Mouse (Mus musculus): ENCODE data around the gene Cops3. TPM values are rescaled to one million over a fixed set of nuclear protein-coding genes. Genes with fewer than 3 reads are reported as not detected.

The Cops3 gene
- total and polyA plus RNA-seq, 2 experiments from 2014 or later = 94.1 to 148 TPM

DNA sequence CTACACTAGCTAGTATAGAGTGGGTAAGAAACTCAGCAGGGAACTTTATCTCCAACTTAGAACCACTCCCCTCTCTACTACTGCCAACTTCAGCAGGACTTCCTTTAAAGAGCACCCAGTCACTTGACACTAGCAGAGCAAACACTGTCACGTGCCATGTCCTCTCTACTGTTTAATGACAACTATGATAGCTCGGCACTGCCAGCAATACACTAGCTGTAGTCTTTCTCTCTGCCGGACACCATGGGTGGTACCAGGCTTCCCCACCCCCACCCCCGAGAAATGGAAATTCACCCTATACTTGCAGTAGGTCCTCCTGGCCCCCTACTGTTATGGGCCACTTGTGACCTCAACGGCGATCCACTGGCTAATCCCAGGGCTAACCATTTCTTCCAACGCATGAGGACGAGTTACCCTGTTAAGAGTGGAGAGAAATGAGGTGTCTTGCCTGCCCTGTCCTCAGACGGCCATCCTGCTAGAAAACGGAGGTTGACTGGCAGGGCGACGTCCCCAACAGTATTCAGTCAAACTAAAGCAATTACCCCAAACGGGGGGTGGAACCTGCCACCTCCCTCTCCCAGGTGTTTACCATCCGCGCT lies 30.5 kb downstream of the Cops3 start:
- Histone ChIP-seq H3K4me3 (ENCODE audit: low read depth, low read length) (peak overlapping the region; percentile 76), H3K9ac (replicated peaks; ENCODE audit: low read length, poor library complexity, severe bottlenecking) (peak overlapping the region; percentile 85), H3K9me3 (ENCODE audit: low read length) (no peaks in the 10 kb centered on the region), H3K4me2 (ENCODE audit: low read depth, low read length, poor library complexity, severe bottlenecking) (peak overlapping the region; percentile 83), H3K27me3 (ENCODE audit: insufficient read depth, low read length) (no peaks in the 10 kb centered on the region), H3K36me3 (ENCODE audit: insufficient read depth, low read length) (peaks cover 32% of the 10 kb centered on the region), H3K27ac (ENCODE audit: low read depth, low read length) (peak overlapping the region; percentile 99), H3K4me1 (ENCODE audit: insufficient read depth, low read length) (peaks cover 8% of the 10 kb centered on the region; the same call in 1 of the 2 replicates)
- peak; percentile 40 for DNase-seq (ENCODE audit: low spot score)
- no peak for TF ChIP-seq CTCF (IDR thresholded peaks at IDR 0.05)
- 1% methylated on average over 15 of the region's 15 CpGs for WGBS
- ATAC-seq (ENCODE audit: low FRiP score) = peak; percentile 29; the same call in 1 of the 2 replicates

DNA sequence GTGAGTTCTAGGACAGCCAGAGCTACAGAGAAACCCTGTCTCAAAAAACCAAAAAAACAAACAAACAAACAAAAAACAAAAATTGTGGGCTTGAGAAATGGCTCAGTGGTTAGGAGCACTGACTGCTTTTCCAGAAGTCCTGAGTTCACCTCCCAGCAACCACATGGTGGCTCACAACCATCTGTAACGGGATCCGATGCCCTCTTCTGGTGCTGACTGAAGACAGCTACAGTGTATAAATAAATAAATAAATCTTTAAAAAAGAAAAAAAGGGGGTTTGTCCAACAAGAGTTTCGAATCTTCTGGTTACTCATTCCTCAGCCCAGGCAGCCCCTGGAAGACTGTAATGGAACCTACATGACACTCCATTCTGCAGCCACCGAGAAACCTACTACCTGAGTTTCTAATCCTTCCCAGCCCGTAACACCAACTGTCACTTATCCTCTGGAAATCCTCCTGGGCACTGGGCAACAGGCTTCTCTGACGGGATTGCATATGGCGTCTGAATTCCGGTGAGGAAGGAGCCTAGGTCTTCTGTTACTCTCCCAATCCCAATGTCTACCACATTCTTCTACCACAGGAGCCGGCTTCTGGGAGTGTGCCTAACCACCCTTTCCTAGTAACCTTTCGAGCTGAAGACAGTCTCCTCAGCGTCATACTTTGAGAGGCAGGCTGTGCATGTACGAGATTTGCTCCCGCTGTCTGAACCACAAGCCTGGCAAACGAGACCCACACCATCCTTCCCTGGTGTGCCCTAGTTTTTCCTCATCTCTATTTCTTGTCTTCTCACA lies 31.3 kb downstream of the Cops3 start:
- peak; percentile 58 for TF ChIP-seq CTCF (IDR thresholded peaks at IDR 0.05)
- H3K9me3 ChIP-seq (ENCODE audit: low read length) = no peaks in the 10 kb centered on the region
- peaks cover 8% of the 10 kb centered on the region; the same call in 1 of the 2 replicates for H3K4me1 ChIP-seq (ENCODE audit: insufficient read depth, low read length)
- H3K9ac ChIP-seq (replicated peaks; ENCODE audit: low read length, poor library complexity, severe bottlenecking) = peak overlapping the region; percentile 85
- 60% methylated on average over 14 of the region's 14 CpGs for WGBS
- peak overlapping the region; percentile 55; the same call in 1 of the 2 replicates for H3K27ac ChIP-seq (ENCODE audit: low read depth, low read length)
- no peak for ATAC-seq (ENCODE audit: low FRiP score)
- peak overlapping the region; percentile 83 for H3K4me2 ChIP-seq (ENCODE audit: low read depth, low read length, poor library complexity, severe bottlenecking)
- H3K27me3 ChIP-seq (ENCODE audit: insufficient read depth, low read length) = no peaks in the 10 kb centered on the region
- H3K4me3 ChIP-seq (ENCODE audit: low read depth, low read length) = peak overlapping the region; percentile 76
- peak; percentile 12 for DNase-seq (ENCODE audit: low spot score)
- H3K36me3 ChIP-seq (ENCODE audit: insufficient read depth, low read length) = peaks cover 37% of the 10 kb centered on the region

DNA sequence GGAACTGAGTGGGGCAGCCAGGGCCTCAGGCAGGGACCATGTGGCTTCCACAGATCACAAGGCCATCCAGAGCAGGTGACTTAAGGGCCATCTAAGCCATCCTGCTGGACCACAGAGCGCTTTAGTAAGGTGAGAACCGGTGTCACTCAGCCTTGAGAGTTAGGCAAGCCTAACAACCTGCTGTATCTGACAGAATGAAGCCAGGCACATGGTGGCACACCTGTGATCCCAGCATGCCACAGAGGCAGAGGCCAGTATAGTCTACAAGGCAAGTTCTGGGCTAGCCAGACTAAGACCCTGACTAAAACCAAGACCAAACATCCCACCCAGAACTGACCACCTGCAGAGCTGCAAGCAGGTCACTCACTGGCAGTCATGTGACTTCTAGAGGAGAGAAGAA lies 34.0 kb downstream of the Cops3 start:
- WGBS = 91% methylated on average over 2 of the region's 2 CpGs
- no peak for ATAC-seq (ENCODE audit: low FRiP score)

DNA sequence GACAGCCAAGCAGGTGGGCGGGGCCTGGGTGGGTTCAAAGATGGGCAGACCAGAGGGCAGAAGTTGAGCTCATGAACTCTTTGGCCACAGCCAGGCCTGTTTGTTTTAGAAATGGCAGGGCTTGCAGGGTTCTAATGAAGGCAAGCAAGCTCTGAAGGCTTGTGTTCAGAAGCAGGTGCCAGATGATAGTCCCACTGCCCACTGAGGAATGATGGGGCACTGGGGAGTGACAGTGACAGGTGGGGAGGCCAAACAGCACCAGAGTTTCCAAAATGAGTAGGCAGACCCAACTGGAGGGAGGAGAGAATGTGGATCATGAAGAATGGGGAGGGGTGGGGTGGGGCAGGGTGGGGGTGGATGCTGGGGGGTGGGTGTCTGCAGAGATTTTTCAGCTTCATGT lies 34.4 kb downstream of the Cops3 start:
- 100% methylated on average over 1 of the region's 1 CpGs for WGBS
- peaks cover 8% of the 10 kb centered on the region; the same call in 1 of the 2 replicates for H3K4me1 ChIP-seq (ENCODE audit: insufficient read depth, low read length)
- H3K4me3 ChIP-seq (ENCODE audit: low read depth, low read length) = no peak overlapping the region
- H3K4me2 ChIP-seq (ENCODE audit: low read depth, low read length, poor library complexity, severe bottlenecking) = no peak overlapping the region
- H3K9me3 ChIP-seq (ENCODE audit: low read length) = no peaks in the 10 kb centered on the region
- H3K9ac ChIP-seq (replicated peaks; ENCODE audit: low read length, poor library complexity, severe bottlenecking) = no peak overlapping the region
- ATAC-seq (ENCODE audit: low FRiP score) (no peak), DNase-seq (ENCODE audit: low spot score) (no peak)
- H3K27me3 ChIP-seq (ENCODE audit: insufficient read depth, low read length) = no peaks in the 10 kb centered on the region
- TF ChIP-seq CTCF (IDR thresholded peaks at IDR 0.05) = no peak
- no peak overlapping the region for H3K27ac ChIP-seq (ENCODE audit: low read depth, low read length)
- H3K36me3 ChIP-seq (ENCODE audit: insufficient read depth, low read length) = peaks cover 62% of the 10 kb centered on the region

More for the DNA sequence above, 34.0 kb downstream of the Cops3 start:
- Histone ChIP-seq H3K9me3 (ENCODE audit: low read length) (no peaks in the 10 kb centered on the region), H3K4me3 (ENCODE audit: low read depth, low read length) (no peak overlapping the region), H3K4me2 (ENCODE audit: low read depth, low read length, poor library complexity, severe bottlenecking) (no peak overlapping the region), H3K27ac (ENCODE audit: low read depth, low read length) (no peak overlapping the region), H3K36me3 (ENCODE audit: insufficient read depth, low read length) (peaks cover 58% of the 10 kb centered on the region), H3K9ac (replicated peaks; ENCODE audit: low read length, poor library complexity, severe bottlenecking) (no peak overlapping the region), H3K27me3 (ENCODE audit: insufficient read depth, low read length) (no peaks in the 10 kb centered on the region), H3K4me1 (ENCODE audit: insufficient read depth, low read length) (peaks cover 8% of the 10 kb centered on the region; the same call in 1 of the 2 replicates)
- no peak for TF ChIP-seq CTCF (IDR thresholded peaks at IDR 0.05)
- DNase-seq (ENCODE audit: low spot score) = no peak

DNA sequence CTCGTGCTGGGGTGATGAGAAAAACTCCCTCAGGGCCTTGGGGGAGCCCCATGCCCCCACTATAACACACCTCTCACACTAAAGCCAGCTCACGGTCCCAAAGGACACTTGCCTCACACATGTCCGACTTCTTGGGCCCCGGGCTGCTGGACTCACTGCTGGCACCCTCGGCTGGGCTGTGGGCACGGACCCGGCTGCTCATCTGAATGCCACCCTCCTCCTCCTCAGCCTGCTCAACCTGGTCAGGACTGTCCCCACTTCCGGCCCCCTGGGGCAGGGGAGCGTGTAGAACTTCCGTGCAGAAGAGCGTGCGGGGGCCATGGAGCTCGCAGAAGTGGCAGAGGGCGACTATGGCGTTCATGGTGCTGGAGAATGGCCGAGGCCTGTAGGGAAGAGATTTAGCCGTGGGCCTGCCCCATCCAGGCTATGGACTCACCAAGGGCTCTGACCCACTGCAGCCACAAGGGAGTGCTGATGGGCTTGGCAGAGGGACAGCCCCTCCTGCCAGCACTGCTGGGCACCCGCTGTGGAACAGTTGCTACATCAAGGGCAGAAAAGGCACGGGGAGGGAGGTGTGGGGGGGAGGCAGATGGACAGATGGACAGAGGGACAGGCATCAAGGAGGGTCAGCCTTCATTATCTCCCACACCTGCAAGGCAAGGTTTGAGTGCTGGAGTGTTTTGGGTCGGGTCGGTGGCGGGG lies 35.1 kb downstream of the Cops3 start:
- no peak overlapping the region for H3K4me3 ChIP-seq (ENCODE audit: low read depth, low read length)
- H3K27me3 ChIP-seq (ENCODE audit: insufficient read depth, low read length) = no peaks in the 10 kb centered on the region
- H3K9me3 ChIP-seq (ENCODE audit: low read length) = no peaks in the 10 kb centered on the region
- TF ChIP-seq CTCF (IDR thresholded peaks at IDR 0.05) = no peak
- no peak for ATAC-seq (ENCODE audit: low FRiP score)
- peaks cover 68% of the 10 kb centered on the region for H3K36me3 ChIP-seq (ENCODE audit: insufficient read depth, low read length)
- no peak overlapping the region for H3K27ac ChIP-seq (ENCODE audit: low read depth, low read length)
- 95% methylated on average over 22 of the region's 22 CpGs for WGBS
- no peak overlapping the region for H3K9ac ChIP-seq (replicated peaks; ENCODE audit: low read length, poor library complexity, severe bottlenecking)
- peaks cover 8% of the 10 kb centered on the region; the same call in 1 of the 2 replicates for H3K4me1 ChIP-seq (ENCODE audit: insufficient read depth, low read length)
- DNase-seq (ENCODE audit: low spot score) = no peak
- no peak overlapping the region for H3K4me2 ChIP-seq (ENCODE audit: low read depth, low read length, poor library complexity, severe bottlenecking)
